Mouse (Mus musculus): Measurements from ENCODE around the gene Gm45837. TPM values are rescaled to one million over a fixed set of nuclear protein-coding genes. Genes with fewer than 3 reads are reported as not detected.
A peak's percentile ranks its signal among the peaks of the same experiment; 100 is the strongest.

Gene Gm45837
- polyA plus RNA-seq, 1 experiment from 2014 or later = 4.2 TPM

DNA sequence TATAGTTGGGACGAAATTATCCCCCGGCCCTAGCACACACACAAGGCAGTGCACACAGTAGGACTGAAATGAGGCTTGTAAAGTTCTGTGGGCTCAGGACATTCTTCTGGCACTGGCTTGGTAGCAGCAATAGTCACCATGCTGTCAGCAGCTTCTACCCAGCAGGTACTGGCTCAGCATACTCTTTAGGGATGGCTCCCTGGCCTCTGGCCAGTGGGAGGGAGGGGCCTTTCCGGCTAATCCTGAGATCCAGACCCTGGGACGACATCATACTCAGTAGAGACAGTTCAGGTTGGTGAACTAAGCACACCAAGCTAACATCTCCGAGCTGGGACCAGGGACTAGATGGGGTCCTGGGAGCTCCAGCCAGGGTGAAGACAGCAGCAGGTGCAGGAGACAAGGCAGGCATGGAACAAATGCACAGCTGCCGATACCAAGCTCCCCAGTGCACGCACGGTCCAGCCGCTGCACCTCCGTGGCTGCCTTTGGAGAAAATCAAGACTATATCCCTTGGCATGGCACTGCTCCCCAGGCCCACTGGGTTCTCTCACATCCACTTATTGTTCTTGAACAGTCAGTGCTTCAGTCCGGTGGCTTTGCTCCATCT is 53.1 kb downstream of the Gm45837 start:
- DNase-seq (ENCODE audit: low spot score) (no peak), ATAC-seq (replicated peaks; ENCODE audit: insufficient number of reproducible peaks, low FRiP score, low TSS enrichment, low read depth) (no peak)
- Histone ChIP-seq H3K27ac (replicated peaks; ENCODE audit: low read depth, low read length) (no peak overlapping the region), H3K36me3 (replicated peaks; ENCODE audit: control insufficient read depth, insufficient read depth, low read depth, low read length) (no peaks in the 10 kb centered on the region), H3K4me3 (ENCODE audit: low read depth, low read length) (no peak overlapping the region), H3K27me3 (ENCODE audit: control insufficient read depth, insufficient read depth, low read length) (no peaks in the 10 kb centered on the region), H3K4me2 (ENCODE audit: low read depth, low read length) (no peak overlapping the region), H3K9me3 (replicated peaks; ENCODE audit: control insufficient read depth, low read length) (no peaks in the 10 kb centered on the region), H3K9ac (replicated peaks; ENCODE audit: low read length) (no peak overlapping the region), H3K4me1 (ENCODE audit: control insufficient read depth, insufficient read depth, low read length) (no peaks in the 10 kb centered on the region)
- 88% methylated on average over 11 of the region's 11 CpGs for WGBS

DNA sequence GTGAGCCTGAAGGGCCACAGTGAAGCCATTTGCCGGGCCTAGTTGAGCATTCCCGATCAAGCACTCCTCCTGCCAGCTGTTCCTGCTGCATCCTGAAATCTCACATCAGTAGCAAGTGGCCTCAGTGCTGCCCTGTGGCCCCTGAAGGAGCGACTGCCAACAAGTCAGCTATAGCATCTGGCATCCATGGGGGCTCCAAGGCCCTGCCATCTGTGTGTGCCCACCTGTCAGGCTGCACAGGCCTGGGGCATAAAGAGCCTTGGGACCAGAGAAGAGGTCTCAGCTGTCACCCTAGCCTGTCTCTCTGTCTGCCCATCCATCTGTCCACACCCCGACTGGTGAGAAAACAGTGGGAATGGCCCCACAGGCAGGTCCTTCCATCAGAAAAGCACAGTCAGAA is 54.2 kb downstream of the Gm45837 start:
- ATAC-seq (replicated peaks; ENCODE audit: insufficient number of reproducible peaks, low FRiP score, low TSS enrichment, low read depth) = no peak

GRCm38 (mm10) chr7:101465392-101465791 is 54.7 kb downstream of the Gm45837 start:
- Histone ChIP-seq H3K9ac (replicated peaks; ENCODE audit: low read length) (no peak overlapping the region), H3K4me2 (ENCODE audit: low read depth, low read length) (no peak overlapping the region), H3K27me3 (ENCODE audit: control insufficient read depth, insufficient read depth, low read length) (no peaks in the 10 kb centered on the region), H3K9me3 (replicated peaks; ENCODE audit: control insufficient read depth, low read length) (no peaks in the 10 kb centered on the region), H3K36me3 (replicated peaks; ENCODE audit: control insufficient read depth, insufficient read depth, low read depth, low read length) (no peaks in the 10 kb centered on the region), H3K4me3 (ENCODE audit: low read depth, low read length) (no peak overlapping the region), H3K4me1 (ENCODE audit: control insufficient read depth, insufficient read depth, low read length) (no peaks in the 10 kb centered on the region), H3K27ac (replicated peaks; ENCODE audit: low read depth, low read length) (no peak overlapping the region)
- 31% methylated on average over 14 of the region's 14 CpGs for WGBS
- DNase-seq (ENCODE audit: low spot score) (peak; percentile 10), ATAC-seq (replicated peaks; ENCODE audit: insufficient number of reproducible peaks, low FRiP score, low TSS enrichment, low read depth) (no peak)

More for the DNA sequence above, 54.2 kb downstream of the Gm45837 start:
- H3K4me1 ChIP-seq (ENCODE audit: control insufficient read depth, insufficient read depth, low read length) = no peaks in the 10 kb centered on the region
- no peak overlapping the region for H3K4me3 ChIP-seq (ENCODE audit: low read depth, low read length)
- 76% methylated on average over 4 of the region's 4 CpGs for WGBS
- DNase-seq (ENCODE audit: low spot score) = no peak
- H3K4me2 ChIP-seq (ENCODE audit: low read depth, low read length) = no peak overlapping the region
- no peaks in the 10 kb centered on the region for H3K27me3 ChIP-seq (ENCODE audit: control insufficient read depth, insufficient read depth, low read length)
- H3K9ac ChIP-seq (replicated peaks; ENCODE audit: low read length) = no peak overlapping the region
- no peak overlapping the region; the same call in 1 of the 2 replicates for H3K27ac ChIP-seq (replicated peaks; ENCODE audit: low read depth, low read length)
- H3K9me3 ChIP-seq (replicated peaks; ENCODE audit: control insufficient read depth, low read length) = no peaks in the 10 kb centered on the region
- no peaks in the 10 kb centered on the region for H3K36me3 ChIP-seq (replicated peaks; ENCODE audit: control insufficient read depth, insufficient read depth, low read depth, low read length)

GRCm38 (mm10) chr7:101465850-101466580 is 55.3 kb downstream of the Gm45837 start:
- DNase-seq (ENCODE audit: low spot score) (no peak), ATAC-seq (replicated peaks; ENCODE audit: insufficient number of reproducible peaks, low FRiP score, low TSS enrichment, low read depth) (no peak)
- H3K9me3 ChIP-seq (replicated peaks; ENCODE audit: control insufficient read depth, low read length) = no peaks in the 10 kb centered on the region
- H3K4me2 ChIP-seq (ENCODE audit: low read depth, low read length) = no peak overlapping the region
- H3K36me3 ChIP-seq (replicated peaks; ENCODE audit: control insufficient read depth, insufficient read depth, low read depth, low read length) = no peaks in the 10 kb centered on the region
- no peak overlapping the region for H3K4me3 ChIP-seq (ENCODE audit: low read depth, low read length)
- no peaks in the 10 kb centered on the region for H3K4me1 ChIP-seq (ENCODE audit: control insufficient read depth, insufficient read depth, low read length)
- no peak overlapping the region for H3K9ac ChIP-seq (replicated peaks; ENCODE audit: low read length)
- H3K27me3 ChIP-seq (ENCODE audit: control insufficient read depth, insufficient read depth, low read length) = no peaks in the 10 kb centered on the region
- no peak overlapping the region for H3K27ac ChIP-seq (replicated peaks; ENCODE audit: low read depth, low read length)
- 84% methylated on average over 8 of the region's 8 CpGs for WGBS

- ATAC-seq (replicated peaks; ENCODE audit: insufficient number of reproducible peaks, low FRiP score, low TSS enrichment, low read depth) = no peak
- 93% methylated on average over 6 of the region's 6 CpGs for WGBS
- no peak for DNase-seq (ENCODE audit: low spot score)
- no peaks in the 10 kb centered on the region for H3K4me1 ChIP-seq (ENCODE audit: control insufficient read depth, insufficient read depth, low read length)
- H3K27ac ChIP-seq (replicated peaks; ENCODE audit: low read depth, low read length) = no peak overlapping the region
- H3K36me3 ChIP-seq (replicated peaks; ENCODE audit: control insufficient read depth, insufficient read depth, low read depth, low read length) = no peaks in the 10 kb centered on the region
- H3K4me3 ChIP-seq (ENCODE audit: low read depth, low read length) = no peak overlapping the region
- H3K4me2 ChIP-seq (ENCODE audit: low read depth, low read length) = no peak overlapping the region
- H3K9ac ChIP-seq (replicated peaks; ENCODE audit: low read length) = no peak overlapping the region
- no peaks in the 10 kb centered on the region for H3K9me3 ChIP-seq (replicated peaks; ENCODE audit: control insufficient read depth, low read length)
- no peaks in the 10 kb centered on the region for H3K27me3 ChIP-seq (ENCODE audit: control insufficient read depth, insufficient read depth, low read length)
Observed at GRCm38 (mm10) chr7:101466581-101467081, 55.9 kb downstream of the Gm45837 start.

GRCm38 (mm10) chr7:101471423-101471822 is 60.7 kb downstream of the Gm45837 start:
- Histone ChIP-seq H3K4me2 (ENCODE audit: low read depth, low read length) (no peak overlapping the region), H3K9me3 (replicated peaks; ENCODE audit: control insufficient read depth, low read length) (no peaks in the 10 kb centered on the region), H3K27ac (replicated peaks; ENCODE audit: low read depth, low read length) (no peak overlapping the region), H3K36me3 (replicated peaks; ENCODE audit: control insufficient read depth, insufficient read depth, low read depth, low read length) (no peaks in the 10 kb centered on the region), H3K9ac (replicated peaks; ENCODE audit: low read length) (no peak overlapping the region), H3K4me3 (ENCODE audit: low read depth, low read length) (no peak overlapping the region), H3K4me1 (ENCODE audit: control insufficient read depth, insufficient read depth, low read length) (no peaks in the 10 kb centered on the region), H3K27me3 (ENCODE audit: control insufficient read depth, insufficient read depth, low read length) (no peaks in the 10 kb centered on the region)
- 86% methylated on average over 2 of the region's 2 CpGs for WGBS
- ATAC-seq (replicated peaks; ENCODE audit: insufficient number of reproducible peaks, low FRiP score, low TSS enrichment, low read depth) (no peak), DNase-seq (ENCODE audit: low spot score) (no peak)

DNA sequence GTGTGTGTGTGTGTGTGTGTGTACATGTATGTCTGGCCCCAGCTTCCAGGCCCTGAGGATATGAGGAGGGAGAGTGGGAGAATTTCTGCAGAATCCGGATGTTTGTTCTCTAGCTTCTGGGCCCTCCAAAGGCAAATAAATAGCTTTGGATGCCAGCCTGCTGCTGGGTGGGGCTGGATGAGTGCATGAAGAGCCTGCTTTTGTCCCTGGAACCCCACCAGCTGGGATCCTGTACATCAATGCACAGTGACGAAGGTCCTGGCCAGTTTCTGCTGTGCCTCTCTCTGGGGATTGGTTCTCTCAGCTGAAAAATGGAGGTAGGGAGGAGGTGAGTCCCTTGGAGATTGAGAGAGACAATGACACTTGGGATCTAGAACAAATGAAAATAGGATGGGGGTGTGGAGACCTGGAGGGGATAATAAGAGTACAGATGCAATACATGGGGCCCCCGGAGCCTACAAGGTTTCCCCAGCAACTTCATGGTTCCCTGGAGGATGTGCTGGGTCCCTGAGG is 61.3 kb downstream of the Gm45837 start:
- ATAC-seq (replicated peaks; ENCODE audit: insufficient number of reproducible peaks, low FRiP score, low TSS enrichment, low read depth) = no peak
- Histone ChIP-seq H3K4me1 (ENCODE audit: control insufficient read depth, insufficient read depth, low read length) (no peaks in the 10 kb centered on the region), H3K27me3 (ENCODE audit: control insufficient read depth, insufficient read depth, low read length) (no peaks in the 10 kb centered on the region), H3K4me3 (ENCODE audit: low read depth, low read length) (no peak overlapping the region), H3K27ac (replicated peaks; ENCODE audit: low read depth, low read length) (no peak overlapping the region), H3K9me3 (replicated peaks; ENCODE audit: control insufficient read depth, low read length) (no peaks in the 10 kb centered on the region), H3K36me3 (replicated peaks; ENCODE audit: control insufficient read depth, insufficient read depth, low read depth, low read length) (no peaks in the 10 kb centered on the region), H3K9ac (replicated peaks; ENCODE audit: low read length) (no peak overlapping the region), H3K4me2 (ENCODE audit: low read depth, low read length) (no peak overlapping the region)
- WGBS = 74% methylated on average over 3 of the region's 3 CpGs
- no peak for DNase-seq (ENCODE audit: low spot score)

Measured in embryonic facial prominence, embryonic 11.5 days (tissue).